Mouse (Mus musculus) adrenal gland (tissue): Measurements from ENCODE around the gene Pcgf1.

Experiments
- intact Hi-C: fragments of 180-260 bp; cut with DNase I; formaldehyde crosslinking; loops from one replicate; pipeline ENCODE4 v1.15.1; 2025
- long read RNA-seq, 2 experiments: library from polyadenylated mRNA; unstranded; transcript quantifications; one replicate each; pipeline ENCODE4 v2.0.0; 2020; ENCODE audit warnings: borderline replicate concordance in 1 of 2; ENCODE audit not compliant: insufficient replicate concordance in 1 of 2

Gene Pcgf1
- long read RNA-seq, experiment 1, partial matches to known transcripts = 5 of 14 reads
- long read RNA-seq, experiment 1, other reads (novel, unspliced or antisense) = 6 of 14 reads
- long read RNA-seq, experiment 2, transcript Pcgf1-202 (9 exons, 918 nt) = major isoform, 6 of 18 reads
- long read RNA-seq, experiment 2, partial matches to known transcripts = 9 of 18 reads
- long read RNA-seq, experiment 2, other reads (novel, unspliced or antisense) = 3 of 18 reads

DNA sequence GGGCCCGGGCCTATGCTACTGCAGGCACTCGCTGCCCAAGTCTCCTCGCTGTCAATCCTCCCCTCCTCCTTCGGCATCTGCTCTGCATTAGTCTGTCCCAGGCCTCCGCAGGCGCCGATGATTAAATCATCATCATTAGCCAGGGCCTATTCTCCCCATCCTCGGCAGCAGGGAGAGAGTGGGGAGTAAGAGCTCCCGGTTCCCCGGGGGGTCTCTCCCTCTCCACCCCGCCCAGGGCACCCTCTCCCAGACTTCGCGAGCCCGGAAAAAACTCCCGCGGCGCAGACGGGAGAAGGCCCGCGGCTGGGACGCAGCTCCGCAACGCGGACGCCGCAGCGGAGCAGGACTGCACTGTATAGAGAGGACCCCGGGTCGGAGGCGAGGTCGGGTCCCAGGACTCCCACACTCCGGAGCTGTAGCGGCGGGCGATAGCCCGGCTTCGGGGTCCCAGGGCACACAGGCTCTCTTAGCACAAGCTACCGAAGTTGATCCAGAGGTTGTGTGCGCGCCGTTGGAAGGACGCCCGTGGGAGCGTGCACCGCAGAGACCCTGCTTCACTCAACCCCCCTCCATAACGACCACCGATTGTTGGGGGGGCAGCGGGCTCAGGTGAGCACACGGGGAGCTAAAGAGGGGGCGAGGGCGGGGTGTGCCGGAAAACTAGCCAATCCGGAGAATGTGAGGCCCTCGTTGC, at the start of gene Pcgf1:
Gene Pcgf1 (plus strand): TSS at position 240 of the 694 bp plus-strand sequence.
- intact Hi-C loops = loop anchor here (5.0 kb wide), 2 partner anchors 35 to 80 kb away; no protein-coding TSS in a partner anchor

DNA sequence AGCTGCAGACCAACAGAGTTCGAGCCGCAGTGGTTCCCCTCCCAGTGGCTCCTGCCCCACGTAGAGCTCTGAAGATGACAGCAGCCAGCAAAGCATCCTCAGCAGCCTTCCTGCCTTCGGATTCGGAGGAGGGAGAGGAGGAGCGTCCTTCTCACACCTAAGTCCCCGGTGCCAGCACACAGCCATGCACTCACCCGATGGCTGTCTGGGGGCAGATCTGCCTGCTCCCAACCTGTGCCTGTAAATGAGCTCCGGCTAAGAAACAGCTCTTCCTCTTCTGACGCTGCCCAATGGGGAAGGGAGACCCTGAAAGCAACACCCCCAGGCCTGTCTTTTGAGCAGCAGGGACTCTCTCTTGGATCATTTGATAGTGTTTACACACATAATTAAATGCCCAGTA, 47.9 kb upstream of the Pcgf1 start:
- intact Hi-C loops = loop anchor here (5.0 kb wide), 1 partner anchor 32 kb away; no protein-coding TSS in a partner anchor

DNA sequence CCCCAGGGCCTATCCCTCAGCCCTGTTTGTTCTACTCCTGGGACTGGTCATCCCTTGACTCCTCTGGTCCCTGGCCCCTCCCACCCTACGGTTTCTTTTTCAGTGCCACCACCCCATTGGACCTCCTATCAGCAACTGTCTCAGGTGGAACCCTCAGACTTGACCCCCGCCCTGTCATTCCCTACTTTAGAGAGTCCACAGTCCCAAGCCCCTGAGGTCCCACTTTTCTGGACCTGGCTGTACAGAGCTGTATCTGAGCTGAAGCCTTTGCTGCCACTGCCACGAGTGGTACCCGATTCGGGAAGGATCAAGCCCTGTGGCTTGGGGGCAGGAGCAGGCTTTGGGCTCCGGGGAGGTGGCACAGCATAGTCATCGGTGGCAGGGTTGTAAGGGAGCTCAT, 46.6 kb upstream of the Pcgf1 start:
- intact Hi-C loops = loop anchor here (5.0 kb wide), 1 partner anchor 34 kb away; no protein-coding TSS in a partner anchor

DNA sequence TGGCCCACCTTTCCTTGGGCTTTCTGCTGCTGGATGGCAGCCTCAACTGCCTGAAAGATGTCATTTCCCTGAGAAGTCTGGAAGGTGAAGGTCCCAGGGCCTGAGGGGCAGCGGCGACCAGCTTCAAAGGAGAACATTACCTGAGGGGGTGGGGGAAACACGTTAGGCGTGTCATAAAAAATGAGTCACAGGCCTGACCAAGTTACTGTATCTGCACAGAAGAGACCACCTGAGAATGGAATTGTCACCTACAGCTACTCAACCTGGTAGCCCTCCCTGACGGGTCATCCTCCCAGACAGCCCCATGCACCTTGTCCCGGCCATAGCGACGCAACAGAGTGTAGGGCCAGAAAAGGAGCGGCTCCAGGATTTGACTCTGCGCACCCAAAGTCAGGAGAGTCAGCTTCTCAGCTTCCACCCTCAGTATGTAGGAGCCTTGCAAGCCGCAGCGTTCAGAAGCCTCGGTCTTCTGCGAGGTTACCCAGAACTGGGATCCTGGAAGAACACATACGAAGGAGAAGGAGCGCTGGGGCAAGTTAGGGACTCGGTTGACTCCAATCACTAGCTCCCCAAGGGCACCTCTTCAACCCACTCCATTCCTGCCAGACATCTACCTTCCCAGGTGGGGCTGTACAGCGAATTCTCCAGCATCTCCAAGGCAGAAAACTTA, 45.6 kb upstream of the Pcgf1 start:
- intact Hi-C loops = loop anchor here (5.0 kb wide), 1 partner anchor 35 kb away; no protein-coding TSS in a partner anchor

DNA sequence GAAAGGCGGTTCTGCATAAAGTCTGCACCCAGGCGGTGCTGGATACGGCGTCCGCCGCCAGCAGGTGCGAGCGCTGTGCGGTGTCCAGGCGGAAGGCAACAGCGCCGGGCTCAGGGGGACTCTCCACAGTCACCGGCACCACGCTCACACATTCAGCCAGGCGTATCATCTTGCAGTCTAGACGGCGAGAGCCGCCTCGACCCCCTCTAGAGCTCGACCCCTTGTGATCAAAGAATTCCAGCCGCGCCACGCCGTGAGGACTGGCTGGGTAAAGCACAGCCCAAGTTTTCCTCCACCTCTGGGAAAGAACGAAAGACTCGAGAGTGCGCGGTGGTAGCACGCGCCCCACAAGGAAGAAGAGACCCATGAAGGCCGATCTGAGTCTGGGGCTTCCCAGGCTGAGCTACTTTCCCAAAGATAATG, 44.9 kb upstream of the Pcgf1 start:
- intact Hi-C loops = loop anchor here (5.0 kb wide), 1 partner anchor 35 kb away; no protein-coding TSS in a partner anchor

DNA sequence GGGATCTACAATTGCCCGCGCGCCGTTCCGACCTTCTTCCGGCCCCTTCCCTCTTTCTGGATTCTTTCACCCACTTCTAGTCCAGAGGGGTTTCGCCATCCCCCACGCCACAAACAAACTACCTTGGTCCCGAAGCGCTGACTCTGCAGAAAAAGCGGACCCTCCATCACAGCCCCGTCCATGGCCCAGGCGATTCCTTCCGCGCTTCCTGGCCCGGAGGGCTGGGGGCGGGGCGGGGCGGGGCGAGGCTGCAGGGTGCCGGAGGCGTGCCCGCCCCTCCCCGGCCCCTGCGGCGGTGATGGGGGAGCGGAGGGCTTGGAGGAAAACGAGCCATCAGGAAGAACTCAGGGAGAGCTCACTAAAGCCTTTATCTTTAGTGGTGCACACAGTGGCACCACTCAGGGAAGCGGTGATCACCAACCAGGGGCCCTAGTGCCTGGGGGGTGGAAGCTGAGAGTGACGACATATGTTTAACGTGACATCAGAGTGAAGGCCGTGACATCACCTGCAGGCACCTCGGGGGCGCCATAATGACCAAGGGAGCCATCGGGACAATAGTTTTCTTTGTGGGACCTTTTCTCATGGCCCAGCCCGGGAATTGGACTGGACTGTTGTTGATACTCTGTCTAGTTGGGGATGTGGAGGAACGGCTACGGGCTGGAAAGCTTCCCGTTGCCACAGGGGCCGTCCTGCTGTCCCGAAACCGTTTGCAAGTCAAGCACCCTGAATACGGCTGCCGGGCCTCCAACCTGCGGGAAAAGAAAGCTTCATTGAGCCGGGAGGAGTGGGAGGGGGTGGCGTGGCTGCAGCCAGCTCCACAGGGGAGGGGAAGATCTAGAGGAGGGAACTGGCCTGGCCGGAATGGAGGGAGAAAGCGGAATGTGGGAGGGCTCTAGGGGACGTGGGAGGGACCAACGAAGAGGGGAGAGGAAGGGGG, 44.2 kb upstream of the Pcgf1 start, which contains the start of the genes Dok1 and Loxl3:
Gene Dok1 (minus strand): TSS at position 223 of the 937 bp plus-strand sequence.
Gene Loxl3 (plus strand): TSS at position 925 of the 937 bp plus-strand sequence.
- intact Hi-C loops = loop anchor here (5.0 kb wide), 1 partner anchor 36 kb away; no protein-coding TSS in a partner anchor

DNA sequence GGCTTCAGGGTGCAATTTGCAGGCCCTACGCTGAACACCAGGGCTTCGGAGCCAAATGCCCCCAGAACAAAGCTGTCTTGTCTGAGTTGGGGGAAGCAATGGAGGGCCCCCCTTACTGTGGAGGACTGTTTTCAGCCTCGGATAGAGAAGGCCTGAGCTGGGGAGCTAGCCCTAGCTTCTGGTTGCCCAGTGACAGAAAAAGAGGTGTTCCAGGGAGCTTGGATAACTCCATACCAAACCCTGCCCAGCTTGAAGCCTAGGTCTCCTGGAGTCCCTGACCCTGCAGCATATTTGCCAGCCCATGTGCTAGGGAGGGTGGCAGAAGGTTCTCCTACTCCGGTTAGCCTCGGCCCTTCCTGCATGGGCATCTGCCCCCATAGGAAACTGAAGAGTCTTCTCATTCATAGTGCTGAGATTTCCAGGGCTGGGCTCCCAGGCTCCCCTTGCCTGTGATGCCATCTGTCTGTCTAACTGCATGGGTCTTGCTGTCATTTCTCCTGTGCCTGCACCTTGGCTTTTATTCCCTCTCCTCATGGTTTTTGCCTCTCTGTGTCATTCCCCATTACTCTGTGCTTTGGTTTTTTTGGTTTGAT, 43.1 kb upstream of the Pcgf1 start:
- intact Hi-C loops = loop anchor here (5.0 kb wide), 1 partner anchor 37 kb away; no protein-coding TSS in a partner anchor

DNA sequence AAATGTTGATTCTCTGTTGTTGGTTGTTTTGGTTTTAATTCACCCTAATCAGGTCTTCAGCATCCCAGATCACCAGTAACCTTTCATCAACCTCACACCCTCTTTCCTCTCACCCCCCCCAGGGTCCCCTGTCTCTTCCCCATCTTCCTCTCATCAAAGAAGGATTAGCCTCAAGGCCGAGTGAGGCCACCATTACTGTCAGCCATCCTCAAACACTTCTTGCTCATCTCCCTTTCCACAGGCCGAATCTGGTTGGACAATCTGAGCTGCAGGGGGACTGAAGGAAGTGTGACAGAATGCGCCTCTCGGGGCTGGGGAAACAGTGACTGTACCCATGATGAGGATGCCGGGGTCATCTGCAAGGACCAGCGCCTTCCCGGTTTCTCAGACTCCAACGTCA, 40.5 kb upstream of the Pcgf1 start:
- intact Hi-C loops = no loop called here

DNA sequence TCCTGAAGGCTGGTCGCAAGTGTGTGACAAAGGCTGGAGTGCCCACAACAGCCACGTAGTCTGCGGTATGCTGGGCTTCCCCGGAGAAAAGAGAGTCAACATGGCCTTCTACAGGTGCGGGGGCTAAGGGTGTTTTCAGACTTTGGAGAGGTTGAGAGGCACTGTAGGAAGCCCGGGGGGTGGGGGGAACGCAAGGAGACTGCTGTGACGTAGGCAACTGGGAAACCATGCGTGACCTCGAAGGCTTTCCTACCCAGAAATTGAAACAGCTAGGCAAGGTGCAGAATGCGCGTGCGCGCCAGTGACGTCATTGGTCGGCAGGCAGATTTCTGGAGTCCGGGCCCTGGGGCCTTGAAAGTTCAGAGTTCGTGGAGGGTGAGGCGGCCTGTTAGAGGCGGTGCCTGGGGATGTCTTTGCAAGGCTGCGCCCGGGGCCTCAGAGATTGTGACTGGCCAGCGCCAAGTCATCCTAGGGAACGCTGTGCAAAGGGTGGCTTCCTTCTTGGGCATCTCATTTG, 39.1 kb upstream of the Pcgf1 start:
- intact Hi-C loops = no loop called here

DNA sequence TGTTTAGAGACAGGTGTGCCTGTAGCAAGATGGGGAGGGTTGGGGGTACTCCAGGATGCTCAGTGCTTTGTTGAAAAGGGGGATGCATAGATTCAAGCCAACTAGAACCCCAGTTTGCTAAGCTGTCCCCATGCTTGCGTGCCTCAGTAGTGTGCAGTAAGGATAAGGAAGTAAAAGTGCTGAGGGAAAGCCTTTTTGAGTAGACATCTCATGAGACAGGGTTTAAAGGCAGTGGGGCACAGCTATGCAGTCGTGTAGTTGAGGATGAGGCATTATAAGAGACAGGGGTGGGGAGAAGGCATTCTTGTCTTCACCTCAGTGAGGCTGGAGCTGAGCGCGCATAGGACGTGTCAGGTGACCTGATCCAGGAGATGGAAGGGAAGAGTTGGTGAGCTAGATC, 37.1 kb upstream of the Pcgf1 start:
- intact Hi-C loops = no loop called here

DNA sequence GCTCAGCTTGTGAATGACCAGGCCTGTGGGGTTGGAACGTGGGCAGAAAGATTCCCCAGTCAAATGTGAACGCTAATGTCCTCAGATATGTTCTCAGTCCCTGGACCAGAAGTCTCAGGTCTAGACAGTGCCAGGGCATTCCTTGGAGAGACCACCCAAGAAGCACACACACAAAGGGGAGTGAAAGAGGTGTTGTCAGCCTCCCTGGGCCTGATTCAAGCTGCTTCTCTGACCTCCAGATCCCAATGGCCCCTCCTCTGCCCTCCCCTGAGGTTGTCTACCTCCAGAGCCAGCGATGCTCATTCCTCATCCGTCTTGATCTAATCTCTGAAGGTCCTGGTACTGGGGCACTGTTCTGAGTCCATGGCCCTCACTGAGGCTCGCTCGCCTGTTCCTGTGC, 34.1 kb upstream of the Pcgf1 start:
- intact Hi-C loops = no loop called here

DNA sequence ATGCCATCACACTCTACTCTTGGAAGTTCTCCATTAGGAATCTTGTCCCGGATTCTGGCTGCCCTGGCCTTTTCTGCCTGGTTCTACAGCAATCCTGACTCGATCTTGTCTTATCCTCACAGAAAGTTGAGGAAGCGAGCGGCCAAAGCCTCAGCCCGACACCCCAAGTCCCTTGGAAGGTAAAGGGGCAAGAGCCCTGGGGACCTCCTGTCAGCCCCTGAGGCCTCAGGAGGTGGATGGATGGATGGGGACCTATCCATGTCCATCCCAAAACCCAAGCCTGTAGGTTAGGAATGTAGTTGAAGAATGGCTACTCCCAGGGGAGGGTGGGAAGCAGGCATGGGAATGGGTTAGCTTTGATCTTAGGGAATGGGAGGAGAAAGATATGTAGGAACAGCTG, 33.7 kb upstream of the Pcgf1 start:
- intact Hi-C loops = no loop called here

DNA sequence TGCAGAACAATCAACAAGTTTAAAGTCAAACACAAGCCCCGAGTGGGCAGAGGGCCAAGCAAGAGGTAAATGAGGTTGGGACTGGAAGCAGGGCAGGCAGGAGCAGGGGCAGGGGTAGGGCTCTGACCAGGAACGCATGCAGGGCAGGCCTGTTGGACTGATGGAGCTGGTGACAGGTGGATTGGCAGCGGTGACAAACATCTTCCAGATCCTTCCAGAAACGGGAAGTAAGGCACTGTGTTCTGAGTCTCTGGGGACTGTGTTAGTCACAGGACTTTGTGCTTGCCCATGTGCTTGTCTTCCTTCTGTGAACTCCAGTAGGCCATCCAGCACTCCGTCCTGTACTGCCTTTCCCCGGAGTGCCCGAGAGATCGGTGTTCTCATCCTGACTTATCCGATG, 32.9 kb upstream of the Pcgf1 start:
- intact Hi-C loops = no loop called here

DNA sequence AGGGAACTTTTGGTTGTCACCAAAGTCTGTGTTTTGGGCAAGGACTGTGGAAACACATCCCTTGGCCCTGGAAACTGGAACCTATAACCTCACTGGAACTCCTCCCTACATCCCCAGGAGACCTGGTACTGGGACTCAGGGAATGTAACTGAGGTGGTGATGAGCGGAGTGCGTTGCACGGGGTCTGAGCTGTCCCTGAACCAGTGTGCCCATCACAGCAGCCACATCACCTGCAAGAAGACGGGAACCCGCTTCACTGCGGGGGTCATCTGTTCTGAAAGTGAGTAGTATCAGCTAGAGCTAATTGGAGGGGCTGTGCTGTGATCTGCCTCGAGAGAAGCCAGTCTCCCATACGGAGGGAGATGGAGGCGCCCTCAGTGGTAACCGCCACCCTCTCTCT, 28.3 kb upstream of the Pcgf1 start:
- intact Hi-C loops = no loop called here

DNA sequence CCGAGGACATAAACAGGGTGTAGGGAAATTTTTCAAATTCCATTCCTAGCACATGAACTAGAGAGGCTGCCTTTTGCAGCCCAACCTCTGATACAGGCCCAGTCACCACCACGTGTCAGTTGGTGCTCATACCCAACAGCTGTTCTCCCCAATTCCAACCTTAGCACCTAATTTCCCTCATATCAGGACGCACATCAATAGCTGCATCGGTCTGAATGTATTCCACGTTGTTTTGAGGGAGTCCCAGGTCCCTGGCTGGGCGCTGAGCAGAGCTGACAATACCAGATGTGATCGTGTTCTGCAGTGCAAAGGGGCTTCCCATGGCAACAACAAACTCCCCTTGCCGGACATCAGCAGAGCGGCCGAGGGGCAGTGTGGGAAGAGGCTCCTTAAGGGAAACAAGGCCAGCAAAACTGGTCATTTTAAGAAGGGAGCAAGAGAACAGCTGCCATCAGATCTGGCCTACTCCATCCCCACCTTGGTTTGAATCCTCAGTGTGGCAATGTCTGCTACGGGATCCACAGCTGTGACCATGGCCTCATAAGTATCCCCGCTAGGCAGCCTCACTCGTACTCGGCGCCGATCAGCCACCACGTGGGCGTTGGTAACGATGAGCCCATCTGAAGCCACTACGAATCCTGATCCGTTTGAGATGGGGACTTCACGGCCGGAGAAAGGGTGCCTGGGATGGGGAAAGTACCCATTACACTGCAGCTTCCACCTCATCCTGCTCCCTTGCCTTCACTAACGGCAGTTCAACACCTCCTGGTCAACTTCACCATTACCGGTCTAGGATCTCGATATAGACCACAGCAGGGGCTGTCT, 24.3 kb upstream of the Pcgf1 start:
- intact Hi-C loops = no loop called here

DNA sequence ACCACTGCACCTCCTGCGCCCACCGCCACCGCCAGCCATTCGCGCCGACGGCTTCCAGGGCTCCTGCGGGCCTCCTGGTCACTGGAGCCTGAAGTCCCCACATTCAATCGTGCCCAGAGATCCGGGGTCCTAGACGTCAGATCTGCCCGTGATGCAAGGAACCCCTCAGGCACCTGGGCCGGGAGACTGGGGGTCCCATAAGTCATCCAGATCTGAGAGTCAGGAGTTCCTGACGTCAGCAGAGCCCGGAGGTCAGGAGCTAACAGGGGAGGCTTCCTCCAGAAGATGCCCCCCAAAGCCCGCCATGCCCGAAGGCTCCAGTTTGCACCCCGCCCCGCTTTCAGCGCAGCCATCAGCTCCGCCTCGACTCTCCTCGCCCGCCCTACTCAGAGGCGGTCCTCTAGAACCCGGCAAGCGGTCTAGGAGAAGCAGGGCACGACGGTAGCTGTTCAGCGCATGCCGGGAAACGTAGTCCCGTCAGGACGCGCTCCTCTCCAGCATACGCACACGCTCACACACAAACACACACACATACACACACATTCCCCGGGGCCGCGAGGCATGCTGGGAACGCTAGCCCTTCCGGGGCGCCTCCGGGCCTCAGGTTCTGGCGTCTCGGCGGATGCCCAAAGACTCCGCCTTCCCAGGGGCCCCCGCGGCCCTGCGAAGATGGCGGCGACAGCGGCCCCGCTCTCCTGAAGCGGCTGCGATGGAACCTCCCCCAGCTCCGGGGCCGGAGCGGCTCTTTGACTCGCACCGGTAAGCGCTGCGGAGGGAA, 23.4 kb upstream of the Pcgf1 start, which contains the start of gene Aup1:
Gene Aup1 (plus strand): TSS at position 448 of the 778 bp plus-strand sequence.
- intact Hi-C loops = no loop called here

DNA sequence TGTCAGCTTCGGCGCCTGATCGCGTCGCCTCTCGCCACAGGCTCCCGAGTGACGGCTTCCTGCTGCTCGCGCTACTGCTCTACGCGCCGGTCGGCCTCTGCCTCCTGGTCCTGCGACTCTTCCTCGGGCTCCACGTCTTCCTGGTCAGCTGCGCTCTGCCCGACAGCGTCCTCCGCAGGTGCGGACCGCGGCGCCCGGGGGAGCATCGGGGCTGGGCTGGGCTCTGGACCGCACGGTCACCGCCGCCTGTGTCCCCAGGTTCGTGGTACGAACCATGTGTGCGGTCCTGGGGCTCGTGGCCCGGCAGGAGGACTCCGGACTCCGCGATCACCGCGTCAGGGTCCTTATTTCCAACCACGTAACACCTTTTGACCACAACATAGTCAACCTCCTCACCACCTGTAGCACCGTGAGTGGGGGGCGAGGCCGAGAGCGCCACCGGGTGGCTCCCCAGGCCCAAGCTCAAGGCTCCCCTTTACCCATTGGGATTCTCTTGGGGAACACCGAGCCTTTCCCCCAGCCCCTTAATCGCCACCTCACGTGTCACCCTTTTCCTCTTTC, 22.7 kb upstream of the Pcgf1 start, which contains the start of gene Htra2:
Gene Htra2 (minus strand): TSS at position 403 of the 561 bp plus-strand sequence.
- intact Hi-C loops = loop anchor here (5.0 kb wide), 1 partner anchor 58 kb away; no protein-coding TSS in a partner anchor

DNA sequence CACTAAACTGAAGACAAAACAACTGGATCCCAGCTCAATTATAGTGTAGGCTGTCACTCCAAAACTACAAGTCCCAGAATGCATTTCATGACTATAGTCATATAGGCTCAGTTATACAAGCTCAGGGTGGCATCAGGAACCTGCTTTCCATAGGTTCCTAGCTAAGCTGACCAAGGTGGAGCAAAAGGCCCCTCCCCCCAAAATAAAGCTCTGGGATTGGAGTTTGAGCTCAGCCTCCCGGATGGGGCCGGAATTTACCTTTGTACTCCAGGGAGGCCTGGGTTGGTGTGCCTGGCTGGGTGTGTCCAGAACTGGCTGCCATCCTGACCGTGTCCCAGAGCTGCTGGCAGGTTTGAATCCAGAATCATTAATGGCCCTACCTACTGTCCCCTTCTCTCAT, 19.9 kb upstream of the Pcgf1 start, which contains the start of gene Dqx1:
Gene Dqx1 (plus strand): TSS at position 55 of the 400 bp plus-strand sequence.
- intact Hi-C loops = loop anchor here (5.0 kb wide), 1 partner anchor 60 kb away; no protein-coding TSS in a partner anchor
